Mouse (Mus musculus): Measurements from ENCODE around the gene Numb. TPM values are rescaled to one million over a fixed set of nuclear protein-coding genes. Genes with fewer than 3 reads are reported as not detected.

Gene Numb
- polyA plus RNA-seq, 1 experiment from 2014 or later = 30.1 TPM

DNA sequence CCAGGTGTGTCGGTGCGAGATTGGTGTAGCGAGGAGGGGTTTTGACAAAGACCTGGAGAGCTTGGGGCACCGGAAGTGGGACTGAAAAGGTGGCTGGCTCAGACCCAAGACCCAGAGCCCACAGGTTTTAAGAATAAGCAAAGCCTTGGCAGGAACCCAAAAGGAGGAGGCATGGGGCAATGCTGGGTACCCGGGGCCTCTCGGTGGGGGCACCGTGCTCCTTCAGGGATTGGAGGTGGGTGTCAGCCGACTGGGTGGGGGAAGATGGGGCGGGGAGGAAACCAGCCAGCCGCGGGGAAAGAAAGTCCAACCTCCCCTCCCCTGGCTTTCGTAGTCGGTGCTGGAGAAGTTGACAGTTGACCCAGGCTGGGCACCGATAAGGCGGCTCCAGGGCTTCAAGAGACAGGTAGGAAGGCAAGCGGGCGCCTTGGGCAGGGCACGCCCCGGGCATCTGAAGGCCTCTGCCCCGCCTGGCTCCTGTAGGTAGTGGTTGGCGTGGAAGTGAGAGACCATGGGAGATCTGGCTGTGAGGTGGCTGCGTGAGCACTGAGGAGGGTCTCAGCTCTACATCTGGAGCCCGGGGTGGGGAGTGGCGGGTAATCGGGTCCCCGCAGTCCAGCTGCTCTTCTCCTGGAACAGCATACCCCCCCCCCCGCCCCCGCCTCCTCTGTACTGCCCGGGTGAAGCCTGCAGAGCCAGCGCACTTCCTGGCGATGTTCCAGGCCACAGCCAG is 158.3 kb downstream of the Numb start, which contains the start of gene Papln:
TSS of gene Papln (plus strand) at position 324 of the 733 bp plus-strand sequence.
- Histone ChIP-seq H3K4me3 (ENCODE audit: low read depth, low read length) (peak within 1 kb of the TSS; percentile 32), H3K4me1 (replicated peaks; ENCODE audit: control insufficient read depth, insufficient read depth, low read length) (peaks cover 21% of the 10 kb centered on the region), H3K9ac (ENCODE audit: low read length) (peak within 1 kb of the TSS; percentile 20; the same call in 1 of the 2 replicates), H3K27me3 (replicated peaks; ENCODE audit: control insufficient read depth, insufficient read depth, low read length) (no peaks in the 10 kb centered on the region), H3K4me2 (ENCODE audit: low read length) (peak within 1 kb of the TSS; percentile 70), H3K36me3 (ENCODE audit: control insufficient read depth, insufficient read depth, low read length) (no peaks in the 10 kb centered on the region), H3K9me3 (ENCODE audit: control insufficient read depth, low read length) (no peaks in the 10 kb centered on the region), H3K27ac (ENCODE audit: low read depth) (no peak within 1 kb of the TSS)
- DNase-seq (ENCODE audit: low spot score) (peak; percentile 66), ATAC-seq (replicated peaks; ENCODE audit: low FRiP score, low TSS enrichment, low read depth) (peak; percentile 45; the same call in 1 of the 2 replicates)
- WGBS = 8% methylated on average over 28 of the region's 31 CpGs

DNA sequence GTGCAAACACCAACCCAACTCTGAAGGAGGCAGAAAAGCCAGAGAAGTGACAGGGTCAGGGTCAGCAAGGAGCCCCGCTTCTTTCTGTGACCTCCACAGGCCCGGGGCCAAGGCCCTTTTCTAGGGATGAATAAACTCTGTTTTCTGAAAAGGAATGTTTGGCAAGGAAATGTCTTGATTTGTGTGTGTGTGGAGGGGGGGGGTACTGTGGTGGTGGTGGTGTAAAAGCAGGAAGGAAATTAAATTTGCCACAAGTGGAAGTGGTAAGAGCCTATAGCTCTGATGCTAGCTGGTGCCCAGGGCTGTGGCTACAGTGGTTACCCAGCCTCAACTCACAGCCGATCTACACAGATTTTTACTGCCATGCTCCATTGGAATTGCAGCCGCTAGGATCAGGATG is 159.0 kb downstream of the Numb start:
- Histone ChIP-seq H3K4me2 (ENCODE audit: low read length) (no peak overlapping the region), H3K9me3 (ENCODE audit: control insufficient read depth, low read length) (no peaks in the 10 kb centered on the region), H3K27me3 (replicated peaks; ENCODE audit: control insufficient read depth, insufficient read depth, low read length) (no peaks in the 10 kb centered on the region), H3K27ac (ENCODE audit: low read depth) (no peak overlapping the region), H3K4me3 (ENCODE audit: low read depth, low read length) (no peak overlapping the region), H3K4me1 (replicated peaks; ENCODE audit: control insufficient read depth, insufficient read depth, low read length) (peaks cover 21% of the 10 kb centered on the region), H3K36me3 (ENCODE audit: control insufficient read depth, insufficient read depth, low read length) (no peaks in the 10 kb centered on the region), H3K9ac (ENCODE audit: low read length) (no peak overlapping the region)
- WGBS = 33% methylated on average over 4 of the region's 4 CpGs
- ATAC-seq (replicated peaks; ENCODE audit: low FRiP score, low TSS enrichment, low read depth) = no peak
- no peak for DNase-seq (ENCODE audit: low spot score)

DNA sequence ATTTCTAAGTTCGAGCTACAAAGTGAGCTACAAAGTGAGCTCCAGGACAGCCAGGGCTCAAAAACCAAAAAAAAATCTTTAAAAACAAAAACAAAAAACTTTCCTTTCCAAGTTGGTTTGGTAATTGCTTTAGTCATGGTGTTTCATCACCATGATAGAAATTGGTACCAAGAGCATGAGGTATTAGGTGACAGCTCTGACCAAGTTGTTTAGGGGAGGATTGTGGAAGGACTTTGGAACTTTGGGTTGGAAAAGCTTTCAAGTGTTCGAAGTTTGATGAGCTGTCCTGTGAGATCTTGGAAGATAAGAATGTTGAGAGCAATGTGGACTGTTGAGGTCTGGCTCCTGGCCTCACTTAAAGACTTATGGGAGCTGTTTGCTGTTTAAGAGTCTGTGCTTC is 161.5 kb downstream of the Numb start:
- H3K36me3 ChIP-seq (ENCODE audit: control insufficient read depth, insufficient read depth, low read length) = no peaks in the 10 kb centered on the region
- DNase-seq (ENCODE audit: low spot score) (no peak), ATAC-seq (replicated peaks; ENCODE audit: low FRiP score, low TSS enrichment, low read depth) (no peak)
- no peak overlapping the region for H3K9ac ChIP-seq (ENCODE audit: low read length)
- H3K4me2 ChIP-seq (ENCODE audit: low read length) = no peak overlapping the region
- H3K9me3 ChIP-seq (ENCODE audit: control insufficient read depth, low read length) = no peaks in the 10 kb centered on the region
- no peaks in the 10 kb centered on the region for H3K27me3 ChIP-seq (replicated peaks; ENCODE audit: control insufficient read depth, insufficient read depth, low read length)
- WGBS = 81% methylated on average over 2 of the region's 2 CpGs
- H3K27ac ChIP-seq (ENCODE audit: low read depth) = no peak overlapping the region
- no peak overlapping the region for H3K4me3 ChIP-seq (ENCODE audit: low read depth, low read length)
- peaks cover 21% of the 10 kb centered on the region for H3K4me1 ChIP-seq (replicated peaks; ENCODE audit: control insufficient read depth, insufficient read depth, low read length)

DNA sequence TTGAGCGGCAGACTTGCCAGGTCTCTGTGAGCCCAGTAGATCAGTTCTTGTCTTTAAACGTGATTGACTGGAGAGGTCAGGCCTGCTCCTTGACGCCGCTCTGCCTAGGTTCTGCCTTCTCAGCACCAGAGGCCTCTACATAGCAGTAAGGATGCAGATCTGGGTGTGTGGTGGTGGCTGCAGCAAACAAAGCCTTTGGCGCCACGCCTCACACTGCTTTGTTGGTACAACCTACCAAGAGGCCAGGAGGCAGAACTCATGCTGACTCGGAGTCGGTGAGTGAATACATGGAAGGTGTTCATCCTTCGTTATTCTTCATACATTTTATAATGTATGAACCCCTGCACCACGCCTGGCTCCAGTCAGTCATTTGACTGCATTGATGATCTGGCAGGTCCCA is 163.0 kb downstream of the Numb start:
- ATAC-seq (replicated peaks; ENCODE audit: low FRiP score, low TSS enrichment, low read depth) = no peak
- H3K9me3 ChIP-seq (ENCODE audit: control insufficient read depth, low read length) = no peaks in the 10 kb centered on the region
- H3K4me2 ChIP-seq (ENCODE audit: low read length) = no peak overlapping the region
- no peaks in the 10 kb centered on the region for H3K36me3 ChIP-seq (ENCODE audit: control insufficient read depth, insufficient read depth, low read length)
- H3K27me3 ChIP-seq (replicated peaks; ENCODE audit: control insufficient read depth, insufficient read depth, low read length) = no peaks in the 10 kb centered on the region
- no peak overlapping the region for H3K4me3 ChIP-seq (ENCODE audit: low read depth, low read length)
- H3K4me1 ChIP-seq (replicated peaks; ENCODE audit: control insufficient read depth, insufficient read depth, low read length) = peaks cover 16% of the 10 kb centered on the region
- no peak overlapping the region for H3K27ac ChIP-seq (ENCODE audit: low read depth)
- 74% methylated on average over 10 of the region's 10 CpGs for WGBS
- no peak for DNase-seq (ENCODE audit: low spot score)
- H3K9ac ChIP-seq (ENCODE audit: low read length) = no peak overlapping the region

DNA sequence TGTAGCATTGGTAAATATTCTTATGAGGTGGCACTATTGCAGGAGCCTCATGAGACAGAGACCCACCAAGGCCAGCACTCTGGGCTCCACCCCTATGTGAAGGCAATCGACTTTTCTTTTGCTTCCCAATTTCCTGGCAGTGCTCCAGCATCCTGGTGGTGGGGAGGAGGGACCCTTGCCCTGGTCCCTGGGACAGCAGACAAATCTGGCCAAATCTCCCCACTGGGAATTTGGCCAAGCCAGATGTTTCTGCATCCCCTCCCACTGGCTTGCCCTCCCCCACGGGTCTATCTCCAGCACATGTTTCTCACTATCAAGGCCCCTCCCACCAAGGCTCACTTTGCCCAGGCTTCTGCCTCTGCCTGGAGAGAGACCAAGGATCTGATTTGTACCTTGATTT is 169.2 kb downstream of the Numb start:
- Histone ChIP-seq H3K27me3 (replicated peaks; ENCODE audit: control insufficient read depth, insufficient read depth, low read length) (no peaks in the 10 kb centered on the region), H3K4me1 (replicated peaks; ENCODE audit: control insufficient read depth, insufficient read depth, low read length) (peaks cover 4% of the 10 kb centered on the region), H3K4me2 (ENCODE audit: low read length) (no peak overlapping the region), H3K9me3 (ENCODE audit: control insufficient read depth, low read length) (no peaks in the 10 kb centered on the region), H3K4me3 (ENCODE audit: low read depth, low read length) (no peak overlapping the region), H3K27ac (ENCODE audit: low read depth) (no peak overlapping the region), H3K36me3 (ENCODE audit: control insufficient read depth, insufficient read depth, low read length) (no peaks in the 10 kb centered on the region), H3K9ac (ENCODE audit: low read length) (no peak overlapping the region)
- no peak for ATAC-seq (replicated peaks; ENCODE audit: low FRiP score, low TSS enrichment, low read depth)
- WGBS = 27% methylated on average over 2 of the region's 2 CpGs
- DNase-seq (ENCODE audit: low spot score) = peak; percentile 60

DNA sequence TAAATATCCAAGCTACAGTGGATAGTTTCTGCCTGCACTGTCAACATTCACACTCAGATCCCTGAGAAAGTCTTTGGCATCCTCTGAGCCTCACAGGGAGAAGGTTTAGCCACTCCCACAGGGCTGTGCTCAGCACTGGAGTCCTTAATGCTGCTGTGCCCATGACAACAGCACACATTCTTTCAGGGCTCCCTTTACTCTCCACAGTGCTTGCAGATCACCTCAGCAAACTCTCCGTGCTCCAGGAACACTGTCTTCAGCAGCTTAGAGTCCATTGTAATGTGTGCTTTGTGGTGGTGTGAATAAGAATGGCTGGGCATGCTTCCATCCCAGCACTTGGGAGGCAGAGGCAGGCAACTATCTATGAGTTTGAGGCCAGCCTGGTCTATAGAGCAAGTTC is 172.5 kb downstream of the Numb start:
- Histone ChIP-seq H3K4me2 (ENCODE audit: low read length) (no peak overlapping the region), H3K9me3 (ENCODE audit: control insufficient read depth, low read length) (no peaks in the 10 kb centered on the region), H3K9ac (ENCODE audit: low read length) (no peak overlapping the region), H3K27me3 (replicated peaks; ENCODE audit: control insufficient read depth, insufficient read depth, low read length) (no peaks in the 10 kb centered on the region), H3K4me1 (replicated peaks; ENCODE audit: control insufficient read depth, insufficient read depth, low read length) (peaks cover 4% of the 10 kb centered on the region), H3K4me3 (ENCODE audit: low read depth, low read length) (no peak overlapping the region), H3K36me3 (ENCODE audit: control insufficient read depth, insufficient read depth, low read length) (no peaks in the 10 kb centered on the region), H3K27ac (ENCODE audit: low read depth) (no peak overlapping the region)
- ATAC-seq (replicated peaks; ENCODE audit: low FRiP score, low TSS enrichment, low read depth) (no peak), DNase-seq (ENCODE audit: low spot score) (no peak)
- WGBS = 68% methylated on average over 1 of the region's 1 CpGs

Other genes with a start within 250 kb of the Numb start
- gene Psen1, start 233.8 kb downstream of the Numb start, polyA plus RNA-seq (2014; fragmentation: Nextera tagmentation; extraction: Ambion mirVana) = 87.6 and 92.7 TPM in 2 replicates
- gene Papln, start 158.3 kb downstream of the Numb start, polyA plus RNA-seq (2014; fragmentation: Nextera tagmentation; extraction: Ambion mirVana) = 1.5 and 2.1 TPM in 2 replicates
- gene Riox1, start 28.7 kb upstream of the Numb start, polyA plus RNA-seq (2014; fragmentation: Nextera tagmentation; extraction: Ambion mirVana) = 13.0 and 17.2 TPM in 2 replicates
- gene Heatr4, start 62.9 kb upstream of the Numb start, polyA plus RNA-seq (2014; fragmentation: Nextera tagmentation; extraction: Ambion mirVana) = not detected in 2 replicates
- 25.9 and 26.6 TPM in 2 replicates for gene Acot2, start 65.9 kb upstream of the Numb start, polyA plus RNA-seq (2014; fragmentation: Nextera tagmentation; extraction: Ambion mirVana)
- gene Acot1, start 87.6 kb upstream of the Numb start, polyA plus RNA-seq (2014; fragmentation: Nextera tagmentation; extraction: Ambion mirVana) = 89.0 and 99.5 TPM in 2 replicates
- gene Acot4, start 116.4 kb upstream of the Numb start, polyA plus RNA-seq (2014; fragmentation: Nextera tagmentation; extraction: Ambion mirVana) = 2.2 and 2.5 TPM in 2 replicates
- gene Gm49366, start 117.0 kb upstream of the Numb start, polyA plus RNA-seq (2014; fragmentation: Nextera tagmentation; extraction: Ambion mirVana) = not detected in 2 replicates
- 0.55 and 0.68 TPM in 2 replicates for gene Acot3, start 130.2 kb upstream of the Numb start, polyA plus RNA-seq (2014; fragmentation: Nextera tagmentation; extraction: Ambion mirVana)
- gene Acot5, start 147.4 kb upstream of the Numb start, polyA plus RNA-seq (2014; fragmentation: Nextera tagmentation; extraction: Ambion mirVana) = not detected in 2 replicates
- 1.5 and 2.2 TPM in 2 replicates for gene Acot6, start 178.7 kb upstream of the Numb start, polyA plus RNA-seq (2014; fragmentation: Nextera tagmentation; extraction: Ambion mirVana)
- 2.8 and 3.5 TPM in 2 replicates for gene Dnal1, start 192.4 kb upstream of the Numb start, polyA plus RNA-seq (2014; fragmentation: Nextera tagmentation; extraction: Ambion mirVana)
- 0.56 and 0.84 TPM in 2 replicates for gene Pnma1, start 226.6 kb upstream of the Numb start, polyA plus RNA-seq (2014; fragmentation: Nextera tagmentation; extraction: Ambion mirVana)